Mouse (Mus musculus) C2C12 (cell line): ENCODE measurements around the gene Cnpy1. TPM values are rescaled to one million over a fixed set of nuclear protein-coding genes. Genes with fewer than 3 reads are reported as not detected.

Source experiments
- H3K27me3 ChIP-seq: one replicate; pipeline ENCODE4 v1.6.1; 2011; ENCODE audit not compliant: control insufficient read depth, insufficient read depth, insufficient read length
- H3K36me3 ChIP-seq: one replicate; pipeline ENCODE4 v1.6.1; 2011; ENCODE audit not compliant: control insufficient read depth, insufficient read depth
- H3K4me3 ChIP-seq: one replicate; pipeline ENCODE4 v1.5.1; 2011; ENCODE audit warnings: mild to moderate bottlenecking, control low read depth; ENCODE audit not compliant: poor library complexity, insufficient read depth, severe bottlenecking
- H3K79me2 ChIP-seq: one replicate; pipeline ENCODE4 v1.6.1; 2011; ENCODE audit not compliant: control insufficient read depth, insufficient read depth
- H3K79me3 ChIP-seq: one replicate; pipeline ENCODE4 v1.6.1; 2011; ENCODE audit warnings: low read depth, control low read depth
- H3ac ChIP-seq: one replicate; pipeline ENCODE3; 2011; ENCODE audit warnings: low read depth; ENCODE audit not compliant: control insufficient read depth, insufficient read length
- CEBPB ChIP-seq: IDR thresholded peaks from one replicate; pipeline ENCODE4 v1.6.1; 2011; ENCODE audit warnings: low read depth, mild to moderate bottlenecking, control low read depth, moderate library complexity
- CTCF ChIP-seq: IDR thresholded peaks from one replicate; pipeline ENCODE4 v1.5.1; 2011; ENCODE audit not compliant: control insufficient read depth, insufficient read depth, insufficient read length
- FOSL1 ChIP-seq: IDR thresholded peaks from one replicate; pipeline ENCODE4 v1.8.0; 2011; ENCODE audit warnings: mild to moderate bottlenecking, low read length; ENCODE audit not compliant: poor library complexity, insufficient read depth, severe bottlenecking
- MAX ChIP-seq: IDR thresholded peaks from one replicate; pipeline ENCODE4 v1.6.1; 2011; ENCODE audit warnings: mild to moderate bottlenecking, control low read depth
- MYOD1 ChIP-seq: IDR thresholded peaks from one replicate; pipeline ENCODE4 v1.6.1; 2011; ENCODE audit warnings: low read depth; ENCODE audit not compliant: control insufficient read depth, insufficient read length
- MYOG ChIP-seq: IDR thresholded peaks from one replicate; pipeline ENCODE4 v1.6.1; 2011; ENCODE audit not compliant: control insufficient read depth, insufficient read length; ENCODE audit errors: extremely low read depth
- USF1 ChIP-seq: IDR thresholded peaks from one replicate; pipeline ENCODE4 v1.6.1; 2011; ENCODE audit warnings: low read depth, mild to moderate bottlenecking, control low read depth, moderate library complexity
- polyA plus RNA-seq: library from polyadenylated mRNA; unstranded; fragments of >200 nt; fragmentation: generic; extraction: Trizol; gene quantifications from one replicate; pipeline ENCODE4 v1.2.1, GENCODE M21; 2012; ENCODE audit warnings: missing spikeins

Cnpy1 gene
- polyA plus RNA-seq, 1 experiment, result not detected

DNA sequence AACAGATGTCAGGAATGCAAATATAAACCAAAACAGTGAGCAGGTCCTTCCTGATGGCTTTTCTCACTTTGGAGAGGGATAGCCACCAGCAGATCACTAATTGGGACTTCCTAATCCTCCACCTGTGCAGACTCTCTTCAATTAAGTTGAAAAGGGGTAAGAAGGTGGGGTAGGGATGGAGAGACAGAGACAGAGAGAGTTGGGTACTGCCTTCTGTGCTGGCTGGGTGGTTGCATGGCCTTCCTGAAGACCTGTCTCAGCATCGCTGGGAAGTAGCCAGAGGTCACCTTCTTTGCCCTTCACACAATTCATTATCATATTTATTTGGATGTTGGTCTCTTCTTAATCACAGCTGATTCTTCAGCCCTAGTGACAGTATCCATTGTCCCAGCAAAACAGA lies 26.0 kb downstream of the Cnpy1 start:
- TF ChIP-seq CTCF (no peak), MYOG (no peak), CEBPB (no peak), MAX (no peak), MYOD1 (no peak), FOSL1 (no peak), USF1 (no peak)
- H3ac ChIP-seq, result no peak overlapping the region
- no peaks in the 10 kb centered on the region for H3K79me3 ChIP-seq
- no peaks in the 10 kb centered on the region for H3K79me2 ChIP-seq
- H3K4me3 ChIP-seq, result no peak overlapping the region
- H3K27me3 ChIP-seq, result peaks cover 5% of the 10 kb centered on the region
- no peaks in the 10 kb centered on the region for H3K36me3 ChIP-seq

DNA sequence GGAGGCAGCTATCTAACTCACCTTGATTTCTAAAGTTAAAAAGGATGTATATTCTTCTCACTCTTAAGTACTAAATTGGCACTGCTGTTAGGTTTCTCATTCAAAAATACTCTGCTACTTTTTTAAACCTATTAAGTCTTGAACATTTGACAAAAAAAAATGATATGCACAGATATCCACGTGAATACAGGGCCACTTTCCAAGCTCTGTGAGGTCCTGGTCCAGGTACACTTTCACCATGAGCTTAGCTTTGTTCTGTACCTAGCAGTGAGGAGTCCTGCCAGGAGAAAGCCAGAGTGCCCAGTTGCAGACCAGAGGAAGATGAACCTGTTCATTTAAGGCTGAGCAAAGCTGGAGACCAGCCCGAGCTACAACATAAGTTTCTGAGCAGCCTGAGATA lies 32.2 kb downstream of the Cnpy1 start:
- Histone ChIP-seq H3K36me3 (no peaks in the 10 kb centered on the region), H3K79me2 (no peaks in the 10 kb centered on the region), H3K79me3 (no peaks in the 10 kb centered on the region), H3K4me3 (no peak overlapping the region), H3ac (no peak overlapping the region), H3K27me3 (peaks cover 38% of the 10 kb centered on the region)
- no peak for TF ChIP-seq USF1
- no peak for TF ChIP-seq CTCF
- TF ChIP-seq MYOD1, result no peak
- TF ChIP-seq CEBPB, result no peak
- TF ChIP-seq MYOG, result no peak
- TF ChIP-seq MAX, result no peak
- TF ChIP-seq FOSL1, result no peak

DNA sequence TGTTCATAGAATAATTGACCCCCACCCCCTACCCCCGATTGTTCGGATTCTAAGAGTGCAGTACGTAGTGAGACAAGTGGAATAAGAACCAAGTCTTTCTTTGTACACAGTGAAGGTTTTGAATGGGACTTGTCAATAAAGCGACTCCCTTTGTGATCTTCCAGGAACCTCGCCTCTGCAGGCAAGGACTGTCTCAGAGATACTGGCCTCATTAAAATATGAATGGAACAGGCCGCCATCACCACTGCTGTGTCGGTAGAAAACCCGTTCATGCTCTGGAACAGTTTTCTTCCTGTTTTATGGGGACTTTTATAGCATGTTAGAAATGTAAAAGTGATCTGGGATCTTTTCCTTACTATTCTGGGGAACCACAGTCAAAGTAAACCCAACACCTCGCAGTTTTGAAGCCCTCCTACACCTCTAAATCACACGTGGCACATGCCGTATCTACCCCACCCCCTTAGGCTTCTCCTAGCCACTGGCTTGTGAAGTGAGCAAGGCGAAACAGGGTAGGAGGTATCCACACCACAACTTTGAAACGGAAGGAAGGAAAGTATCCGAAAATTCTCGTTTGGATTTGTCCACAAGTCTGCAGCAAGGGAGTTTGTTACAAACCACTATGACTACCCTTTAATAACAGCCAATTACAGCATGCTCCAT lies 33.8 kb downstream of the Cnpy1 start:
- Histone ChIP-seq H3ac (no peak overlapping the region), H3K36me3 (no peaks in the 10 kb centered on the region), H3K4me3 (no peak overlapping the region), H3K27me3 (peaks cover 43% of the 10 kb centered on the region), H3K79me2 (no peaks in the 10 kb centered on the region), H3K79me3 (no peaks in the 10 kb centered on the region)
- no peak for TF ChIP-seq MYOG
- TF ChIP-seq CEBPB, result no peak
- no peak for TF ChIP-seq USF1
- no peak for TF ChIP-seq MYOD1
- no peak for TF ChIP-seq MAX

DNA sequence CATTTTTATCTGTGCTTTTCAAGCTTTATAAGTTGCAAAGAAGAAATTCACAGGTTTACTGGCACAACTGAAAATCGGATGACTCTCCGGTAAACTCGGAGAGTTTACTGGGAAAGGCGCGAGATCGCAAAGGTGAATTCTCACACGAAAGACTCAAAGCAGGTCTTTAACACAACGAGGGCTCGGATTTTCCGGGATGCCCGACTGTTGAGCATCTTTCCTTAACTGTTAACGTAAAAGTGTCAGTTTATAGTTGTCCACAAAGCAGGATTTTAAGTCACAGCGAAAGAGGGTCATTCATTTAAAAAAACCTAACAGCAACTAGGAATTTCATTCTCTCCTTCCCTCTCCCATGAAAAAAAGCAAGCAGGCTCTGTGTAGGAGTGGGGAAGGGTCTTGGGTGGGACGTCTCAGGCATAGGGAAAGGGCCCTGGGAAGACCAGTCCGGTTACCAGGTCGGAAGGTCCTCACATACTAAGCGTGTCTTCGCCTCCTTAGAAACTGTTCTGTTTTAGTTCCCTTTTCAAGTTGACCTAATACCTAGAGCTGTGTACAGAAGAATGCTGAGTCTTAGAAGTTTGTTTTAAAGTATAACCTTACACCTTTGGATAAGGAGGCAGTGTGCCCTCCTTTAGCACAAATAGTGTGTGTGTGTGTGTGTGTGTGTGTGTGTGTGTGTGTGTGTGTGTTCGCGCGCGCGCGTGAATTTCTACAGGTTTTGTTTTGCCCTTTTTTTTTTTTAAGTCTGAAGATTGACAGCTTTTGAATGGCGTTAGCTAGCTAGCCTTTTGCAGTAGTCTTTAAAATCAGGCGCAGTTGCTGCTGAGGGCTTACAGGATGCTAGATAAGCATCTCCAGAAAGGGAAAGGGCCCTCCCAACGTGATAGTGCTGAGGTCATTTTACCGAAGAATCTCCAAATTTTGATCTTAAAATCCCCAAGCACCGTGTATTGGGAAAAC lies 34.7 kb downstream of the Cnpy1 start:
- Histone ChIP-seq H3ac (no peak overlapping the region), H3K79me3 (no peaks in the 10 kb centered on the region), H3K27me3 (peaks cover 44% of the 10 kb centered on the region), H3K79me2 (no peaks in the 10 kb centered on the region), H3K4me3 (no peak overlapping the region), H3K36me3 (no peaks in the 10 kb centered on the region)
- TF ChIP-seq FOSL1, result no peak
- TF ChIP-seq USF1, result no peak
- no peak for TF ChIP-seq CEBPB
- TF ChIP-seq MYOG, result no peak
- TF ChIP-seq CTCF, result no peak
- TF ChIP-seq MAX, result no peak

DNA sequence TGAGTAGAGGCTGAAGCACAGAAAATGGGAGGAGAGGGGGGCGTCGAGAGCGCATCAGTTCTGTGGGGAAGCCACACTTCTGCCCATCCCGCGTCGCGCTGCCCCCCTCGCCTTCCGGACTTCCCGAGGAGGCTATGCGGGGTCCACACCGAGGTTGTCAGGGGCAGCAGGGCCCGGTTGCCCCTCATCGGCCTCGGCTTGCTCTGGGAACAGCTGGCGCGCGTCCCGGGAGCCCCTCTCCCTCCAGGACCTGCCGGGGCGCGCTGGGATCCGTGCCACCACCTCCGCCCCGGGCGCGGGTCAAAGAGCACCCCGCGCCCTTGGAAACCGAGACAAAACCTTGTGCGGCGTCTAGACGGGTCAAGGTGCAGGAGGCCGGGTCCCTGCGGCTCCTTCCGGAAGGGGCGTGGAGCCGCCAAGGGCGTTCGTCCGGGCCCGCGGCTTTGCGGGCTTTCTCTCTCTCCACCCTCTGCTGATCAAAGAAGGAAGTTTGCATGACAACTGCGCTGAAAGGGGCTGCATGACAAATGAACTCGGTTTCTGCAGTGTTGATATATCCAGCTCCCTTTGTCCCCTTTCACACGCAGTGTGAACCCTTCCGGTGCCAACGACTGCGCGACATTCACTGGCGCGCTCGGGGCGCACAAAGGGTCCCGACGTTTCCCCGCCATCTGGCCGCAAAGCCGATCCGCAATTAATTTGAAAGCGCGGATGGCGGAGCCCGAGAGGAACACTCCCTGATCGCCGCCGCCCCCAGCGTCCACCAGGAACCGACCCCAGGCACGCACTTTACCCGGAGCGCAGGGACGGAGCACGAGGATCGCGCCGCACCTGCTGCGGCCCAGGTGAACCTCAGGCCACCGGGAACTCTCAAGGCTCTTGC lies 35.8 kb downstream of the Cnpy1 start:
- no peak overlapping the region for H3K4me3 ChIP-seq
- H3K79me2 ChIP-seq, result no peaks in the 10 kb centered on the region
- no peaks in the 10 kb centered on the region for H3K36me3 ChIP-seq
- H3K27me3 ChIP-seq, result peaks cover 48% of the 10 kb centered on the region
- H3ac ChIP-seq, result no peak overlapping the region
- TF ChIP-seq FOSL1 (no peak), MYOD1 (no peak), CTCF (no peak), MAX (no peak), USF1 (no peak), MYOG (no peak), CEBPB (no peak)
- H3K79me3 ChIP-seq, result no peaks in the 10 kb centered on the region
